Mouse (Mus musculus) gastrocnemius, adult 8-10 months (tissue): ENCODE measurements at regions not wholly inside any gene's neighbourhood (a gene's known extent, or its start where the extent isn't known, plus 50 kb on each side); places are given as distances from the start of the nearest gene placed in this dataset.

Experiments used
- DNase-seq, 2 experiments: peaks; one replicate each; pipeline ENCODE4 v3.0.0; 2022; ENCODE audit warnings: low spot score in 2 of 2

GRCm38 (mm10) chr5:111944273-111944971 lies 210.7 kb downstream of the Gm26897 start:
- DNase-seq = no peak

- no peak for DNase-seq
These were observed 211.2 kb downstream of the Gm26897 start for GRCm38 (mm10) chr5:111944972-111945285.

GRCm38 (mm10) chr5:111946281-111946680 lies 212.6 kb downstream of the Gm26897 start:
- DNase-seq = no peak

GRCm38 (mm10) chr5:111957698-111958097 lies 224.0 kb downstream of the Gm26897 start:
- DNase-seq = no peak

GRCm38 (mm10) chr5:111958226-111958625 lies 224.5 kb downstream of the Gm26897 start:
- DNase-seq = no peak

GRCm38 (mm10) chr5:111965311-111965710 lies 231.6 kb downstream of the Gm26897 start:
- no peak for DNase-seq

- DNase-seq = no peak
These were observed 234.4 kb downstream of the Gm26897 start for GRCm38 (mm10) chr5:111968121-111968520.

- no peak for DNase-seq
These were observed 235.0 kb downstream of the Gm26897 start for GRCm38 (mm10) chr5:111968701-111969100.

GRCm38 (mm10) chr5:111971193-111971592 lies 237.5 kb downstream of the Gm26897 start:
- peak in 1 of 2 experiments; percentile 50 for DNase-seq

GRCm38 (mm10) chr5:111971952-111972351 lies 238.2 kb downstream of the Gm26897 start:
- DNase-seq = peak in 1 of 2 experiments; percentile 25

GRCm38 (mm10) chr5:111975686-111976085 lies 242.0 kb downstream of the Gm26897 start:
- DNase-seq = no peak

GRCm38 (mm10) chr5:111979601-111980000 lies 245.9 kb downstream of the Gm26897 start:
- no peak for DNase-seq

- DNase-seq = no peak
These were observed 248.4 kb downstream of the Gm26897 start for GRCm38 (mm10) chr5:111982106-111982505.

GRCm38 (mm10) chr5:111985997-111986396 lies 252.3 kb downstream of the Gm26897 start:
- no peak for DNase-seq

GRCm38 (mm10) chr5:111987036-111987435 lies 253.3 kb downstream of the Gm26897 start:
- no peak for DNase-seq

- DNase-seq = no peak
These were observed 258.1 kb downstream of the Gm26897 start for GRCm38 (mm10) chr5:111991805-111992204.

- DNase-seq = no peak
These were observed 259.1 kb downstream of the Cryba4 start for GRCm38 (mm10) chr5:111993221-111993620.

GRCm38 (mm10) chr5:111993930-111994329 lies 258.4 kb downstream of the Cryba4 start:
- DNase-seq = no peak

- DNase-seq = no peak
These were observed 255.5 kb downstream of the Cryba4 start for GRCm38 (mm10) chr5:111996806-111997205.

- DNase-seq = peak in 1 of 2 experiments; percentile 24
These were observed 250.3 kb downstream of the Cryba4 start for GRCm38 (mm10) chr5:112001742-112002701.

GRCm38 (mm10) chr5:112002856-112003660 lies 249.3 kb downstream of the Cryba4 start:
- no peak for DNase-seq

GRCm38 (mm10) chr5:112004041-112004440 lies 248.3 kb downstream of the Cryba4 start:
- no peak for DNase-seq
